Mouse (Mus musculus) cortical plate, adult 2 months (tissue): ENCODE measurements around the gene Vmn2r85. TPM values are rescaled to one million over a fixed set of nuclear protein-coding genes. Genes with fewer than 3 reads are reported as not detected.

Experiments used
- H3K27ac ChIP-seq: fragments of 200-500 bp; 2 replicates; pipeline ENCODE4 v1.5.1; 2012; ENCODE audit warnings: low read length, control low read depth, inconsistent platforms; ENCODE audit not compliant: insufficient read depth
- H3K4me1 ChIP-seq: fragments of 200-500 bp; 2 replicates; pipeline ENCODE4 v1.6.1; 2011; ENCODE audit warnings: low read length; ENCODE audit not compliant: control insufficient read depth, insufficient read depth
- H3K4me3 ChIP-seq: fragments of 200-500 bp; 2 replicates; pipeline ENCODE4 v1.5.1; 2011; ENCODE audit warnings: mild to moderate bottlenecking, low read length, control low read depth; ENCODE audit not compliant: insufficient read depth
- CTCF ChIP-seq: fragments of 200-500 bp; IDR thresholded peaks from 2 replicates; pipeline ENCODE4 v1.5.1; 2011; ENCODE audit warnings: mild to moderate bottlenecking, control low read depth, low read length; ENCODE audit not compliant: insufficient read depth; ENCODE audit errors: extremely low read depth
- POLR2A ChIP-seq: fragments of 200-500 bp; IDR thresholded peaks from 2 replicates; pipeline ENCODE4 v1.6.1; 2011; ENCODE audit warnings: mild to moderate bottlenecking, low read length, control low read depth; ENCODE audit not compliant: insufficient read depth; ENCODE audit errors: extremely low read depth
- polyA plus RNA-seq: library from polyadenylated mRNA; depleted of rRNA; stranded (reverse); fragments of >200 nt; gene quantifications from 2 replicates; pipeline ENCODE4 v1.2.3, GENCODE M21; 2012; rRNA removed

Gene Vmn2r85
- polyA plus RNA-seq, 1 experiment, result 1.0 TPM

DNA sequence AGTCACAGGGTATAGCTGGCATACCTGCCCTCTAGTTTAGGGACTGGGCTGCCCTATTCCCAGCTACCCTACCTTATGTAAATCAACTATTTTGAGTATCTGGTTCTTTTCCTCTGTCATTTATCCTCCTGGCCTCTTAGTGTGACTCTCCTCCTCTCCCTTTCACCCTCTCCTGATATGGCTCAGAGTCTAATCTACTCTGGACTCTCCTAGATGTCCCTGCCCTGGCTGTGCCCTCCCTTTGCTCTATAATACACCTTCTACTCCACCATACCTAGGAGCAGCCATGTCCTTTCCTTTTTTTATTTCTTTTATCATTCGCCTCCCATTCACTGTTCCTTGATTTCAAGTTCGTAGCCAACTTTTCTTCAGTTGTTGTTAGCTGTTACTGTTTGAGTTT is 54.4 kb downstream of the Vmn2r85 start:
- TF ChIP-seq CTCF (no peak), POLR2A (no peak)
- no peak overlapping the region for H3K27ac ChIP-seq
- no peak overlapping the region for H3K4me3 ChIP-seq
- H3K4me1 ChIP-seq, result no peaks in the 10 kb centered on the region

DNA sequence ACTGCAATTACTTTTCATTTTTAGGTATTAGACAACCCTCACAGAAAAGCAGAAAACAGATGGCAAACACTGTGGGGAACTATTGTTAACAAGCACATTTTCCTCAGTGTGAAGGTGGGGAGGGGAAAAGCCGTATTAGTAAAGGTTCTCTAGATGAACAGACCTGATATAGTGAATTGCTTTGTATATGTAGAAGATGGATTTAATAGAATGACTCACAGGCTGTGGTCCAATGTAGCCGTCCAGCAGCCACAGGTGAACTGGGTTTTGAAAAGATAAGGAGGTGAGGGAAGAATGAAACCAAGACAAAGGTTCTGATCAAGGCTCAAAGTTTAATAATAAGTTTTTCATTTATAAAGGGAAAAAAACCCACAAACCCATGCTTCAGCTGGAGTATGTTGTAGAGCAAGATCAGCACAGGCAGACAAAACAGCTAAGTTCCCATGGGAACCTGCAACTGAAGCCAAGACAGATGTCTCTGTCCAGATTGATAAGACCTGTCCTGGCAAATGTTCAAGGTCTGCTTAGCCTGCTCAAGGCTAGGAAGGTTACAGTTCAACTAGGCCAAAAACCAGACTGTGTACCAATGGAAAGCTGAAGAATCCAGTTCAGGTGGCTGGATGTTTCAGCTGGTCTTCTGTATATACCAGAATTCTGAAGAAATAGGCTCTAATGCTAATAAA is 56.9 kb downstream of the Vmn2r85 start:
- H3K4me3 ChIP-seq, result no peak overlapping the region
- no peaks in the 10 kb centered on the region for H3K4me1 ChIP-seq
- no peak overlapping the region for H3K27ac ChIP-seq
- TF ChIP-seq POLR2A (no peak), CTCF (no peak)

- no peak for TF ChIP-seq POLR2A
- no peak for TF ChIP-seq CTCF
- no peaks in the 10 kb centered on the region for H3K4me1 ChIP-seq
- H3K27ac ChIP-seq, result no peak overlapping the region
- H3K4me3 ChIP-seq, result no peak overlapping the region
Measured at GRCm38 (mm10) chr10:130371644-130372043, 57.9 kb downstream of the Vmn2r85 start.

DNA sequence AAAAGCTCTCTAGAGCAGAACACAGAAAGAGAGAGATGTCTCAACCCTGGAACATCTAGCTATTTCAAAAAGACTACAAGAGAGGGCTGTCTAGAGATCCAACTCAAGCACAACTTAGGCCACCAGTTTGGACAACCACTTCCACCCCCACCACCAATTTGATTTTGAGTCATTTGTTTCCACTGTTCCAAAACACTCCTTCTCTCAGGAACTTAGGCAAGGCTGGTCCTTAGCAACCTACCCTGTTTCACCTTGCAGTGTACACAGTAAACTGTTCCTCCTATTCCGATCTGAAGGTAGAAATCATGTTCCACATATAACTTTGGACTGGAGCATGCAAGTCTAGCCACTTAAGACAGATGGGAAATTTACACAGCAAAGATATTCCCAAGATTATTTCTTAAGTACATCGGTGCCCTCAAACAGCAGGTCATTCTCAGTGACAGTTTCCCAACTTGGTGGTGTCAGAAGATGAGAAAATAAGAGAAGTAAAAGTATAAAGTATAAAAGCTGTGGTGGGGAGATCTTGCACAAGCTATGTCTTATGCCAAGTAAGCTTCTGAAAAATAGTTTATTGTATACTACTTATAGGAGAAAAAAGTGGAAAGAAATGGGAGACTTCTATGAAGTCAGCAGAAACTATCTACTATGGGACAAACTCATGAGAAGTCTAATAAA is 59.4 kb downstream of the Vmn2r85 start:
- Histone ChIP-seq H3K4me1 (no peaks in the 10 kb centered on the region), H3K4me3 (no peak overlapping the region), H3K27ac (no peak overlapping the region)
- TF ChIP-seq POLR2A (no peak), CTCF (no peak)

DNA sequence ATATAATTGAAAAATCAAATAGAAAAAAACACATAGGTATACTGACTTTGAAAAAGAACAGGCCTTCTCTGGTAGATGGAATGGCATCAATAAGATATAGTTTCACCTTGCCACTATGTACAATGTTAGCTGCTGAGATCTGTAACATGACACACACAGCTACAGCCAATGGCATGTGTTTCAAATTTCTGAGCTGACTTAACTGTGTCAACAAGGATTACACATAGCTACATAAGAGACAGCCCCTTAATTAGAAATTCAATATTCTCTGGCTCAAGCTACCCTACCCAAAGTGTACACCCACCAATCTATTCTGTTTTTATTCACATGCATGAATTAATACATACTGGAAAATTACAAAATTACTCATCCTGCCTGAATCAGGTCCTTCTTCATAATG is 61.1 kb downstream of the Vmn2r85 start:
- no peak overlapping the region for H3K4me3 ChIP-seq
- H3K27ac ChIP-seq, result no peak overlapping the region
- TF ChIP-seq POLR2A (no peak), CTCF (no peak)
- no peaks in the 10 kb centered on the region for H3K4me1 ChIP-seq

DNA sequence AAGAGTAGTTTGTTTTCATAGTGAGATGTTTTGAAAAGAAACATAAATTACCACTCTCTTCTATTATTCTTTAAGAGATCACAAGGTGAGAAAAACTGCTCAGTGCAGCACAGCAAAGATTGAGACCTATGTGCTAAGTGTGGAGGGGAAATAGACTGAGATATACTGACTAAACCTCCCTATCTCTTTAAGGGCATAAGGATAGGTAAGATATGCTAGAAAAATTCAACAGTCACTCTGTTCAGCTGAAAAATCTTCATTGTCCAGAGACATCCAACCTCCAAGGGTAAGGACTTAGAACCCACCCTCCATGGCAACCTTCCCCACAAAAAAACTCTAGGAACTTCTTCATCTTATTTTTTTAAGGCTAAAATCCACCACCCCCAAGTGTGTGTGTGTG is 64.7 kb downstream of the Vmn2r85 start:
- no peaks in the 10 kb centered on the region for H3K4me1 ChIP-seq
- H3K27ac ChIP-seq, result no peak overlapping the region
- H3K4me3 ChIP-seq, result no peak overlapping the region
- no peak for TF ChIP-seq CTCF
- TF ChIP-seq POLR2A, result no peak

Other genes starting within 250 kb of the Vmn2r85 start
- not detected in 2 replicates for gene Olfr826, start 245.5 kb downstream of the Vmn2r85 start, polyA plus RNA-seq
- not detected in 2 replicates for gene Olfr827, start 215.3 kb downstream of the Vmn2r85 start, polyA plus RNA-seq
- gene Neurod4, start 149.5 kb downstream of the Vmn2r85 start, polyA plus RNA-seq, result 0.81 and 1.1 TPM in 2 replicates
- gene Tespa1, start 106.8 kb downstream of the Vmn2r85 start, polyA plus RNA-seq, result 0.06 and 0.13 TPM in 2 replicates
- gene Vmn2r84, start 35.4 kb downstream of the Vmn2r85 start, polyA plus RNA-seq, result 2.2 and 2.5 TPM in 2 replicates
- gene Vmn2r86, start 26.3 kb upstream of the Vmn2r85 start, polyA plus RNA-seq, result 0.44 and 0.46 TPM in 2 replicates
- 1.8 and 1.9 TPM in 2 replicates for gene Vmn2r87, start 67.7 kb upstream of the Vmn2r85 start, polyA plus RNA-seq